Mouse (Mus musculus) layer of hippocampus, adult 9-11 months (tissue): ENCODE data around the gene Gm17604.

ENCODE experiments used
- DNase-seq: peaks from one replicate; pipeline ENCODE4 v3.0.0; 2022

The Gm17604 gene

GRCm38 (mm10) chrX:165004779-165005324, at the start of gene Gm17604:
TSS of gene Gm17604 (minus strand) at chrX:165004829.
- no peak for DNase-seq

- DNase-seq: no peak
These were observed 45.3 kb upstream of the Gm17604 start for GRCm38 (mm10) chrX:165049929-165050328.

- DNase-seq: no peak
These were observed 1.5 kb downstream of the Gm17604 start for GRCm38 (mm10) chrX:165003141-165003540.

DNA sequence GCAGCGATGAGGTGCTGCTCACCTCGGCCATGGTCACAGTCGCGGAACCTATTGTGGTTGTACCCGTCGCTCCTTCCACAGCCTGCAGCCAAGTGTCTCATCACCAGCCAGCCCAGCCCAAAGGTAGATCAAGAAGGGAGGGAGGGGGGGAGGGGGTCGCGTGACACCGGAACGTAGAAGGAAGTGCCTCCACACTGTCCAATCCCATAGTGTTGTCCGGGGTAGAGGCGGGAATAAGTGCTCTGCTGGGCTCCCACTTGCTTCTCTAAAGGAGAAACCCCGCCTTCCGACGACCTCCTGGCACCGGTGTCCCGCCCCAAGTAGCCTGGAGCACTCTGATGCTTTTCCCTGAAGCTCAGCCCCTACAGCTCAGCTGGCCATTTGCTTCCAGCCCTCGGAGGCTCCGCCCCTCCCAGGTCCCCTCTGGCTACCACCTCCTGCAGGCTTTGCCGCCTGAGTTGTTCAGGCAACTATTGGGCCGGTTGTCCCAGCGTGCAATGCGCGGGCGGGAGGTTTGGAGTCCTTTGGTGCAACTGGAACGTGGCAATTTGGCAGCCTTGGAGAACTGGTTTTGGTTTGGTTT, 24.3 kb downstream of the Gm17604 start, which contains the start of the genes Mospd2 and Fancb:
Gene Mospd2, minus strand, starts transcription at position 183 of the 583 bp plus-strand sequence.
Gene Fancb, plus strand, starts transcription at position 400 of the 583 bp plus-strand sequence.
- DNase-seq: peak; percentile 94

GRCm38 (mm10) chrX:164978866-164979265, 25.8 kb downstream of the Gm17604 start:
- DNase-seq: no peak

DNA sequence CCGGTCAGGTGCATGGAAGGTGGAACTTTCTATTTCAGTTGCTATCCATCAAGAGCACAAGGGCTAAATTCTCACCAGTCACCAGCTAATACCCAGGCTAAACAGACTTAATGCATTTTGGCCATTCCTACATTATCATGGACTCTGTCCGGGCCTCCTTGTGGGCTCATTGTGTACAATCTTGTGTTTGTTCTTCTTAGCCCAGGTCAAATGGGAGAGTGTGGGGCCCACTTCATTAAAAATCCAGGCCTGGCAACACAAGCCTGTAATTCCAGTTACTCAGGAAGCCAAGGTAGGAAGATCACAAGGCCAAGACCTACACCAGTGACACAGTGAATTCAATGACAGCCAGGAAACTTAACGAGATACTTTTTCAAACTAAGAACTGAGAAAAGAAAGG, 33.4 kb downstream of the Gm17604 start:
- no peak for DNase-seq

- DNase-seq: no peak
These were observed 38.7 kb downstream of the Gm17604 start for GRCm38 (mm10) chrX:164965750-164966448.
